Mouse (Mus musculus): ENCODE data around the gene Adgrd1.

Gene Adgrd1

GRCm38 (mm10) chr5:129155902-129156311 is 59.4 kb downstream of the Adgrd1 start:
- DNase-seq (ENCODE audit: low spot score): no peak

GRCm38 (mm10) chr5:129161372-129162051 is 65.0 kb downstream of the Adgrd1 start:
- no peak for DNase-seq (ENCODE audit: low spot score)

- DNase-seq (ENCODE audit: low spot score): no peak
Measured at GRCm38 (mm10) chr5:129163416-129163815, 66.9 kb downstream of the Adgrd1 start.

- DNase-seq (ENCODE audit: low spot score): peak; percentile 24
Measured at GRCm38 (mm10) chr5:129164091-129164490, 67.5 kb downstream of the Adgrd1 start.

- no peak for DNase-seq (ENCODE audit: low spot score)
Measured at GRCm38 (mm10) chr5:129164911-129165584, 68.5 kb downstream of the Adgrd1 start.

GRCm38 (mm10) chr5:129165595-129165994 is 69.0 kb downstream of the Adgrd1 start:
- DNase-seq (ENCODE audit: low spot score): no peak

- no peak for DNase-seq (ENCODE audit: low spot score)
Measured at GRCm38 (mm10) chr5:129169090-129169489, 72.5 kb downstream of the Adgrd1 start.

GRCm38 (mm10) chr5:129169567-129169966 is 73.0 kb downstream of the Adgrd1 start:
- no peak for DNase-seq (ENCODE audit: low spot score)

- no peak for DNase-seq (ENCODE audit: low spot score)
Measured at GRCm38 (mm10) chr5:129172533-129172932, 76.0 kb downstream of the Adgrd1 start.

GRCm38 (mm10) chr5:129175925-129176324 is 79.4 kb downstream of the Adgrd1 start:
- no peak for DNase-seq (ENCODE audit: low spot score)

- peak; percentile 43 for DNase-seq (ENCODE audit: low spot score)
Measured at GRCm38 (mm10) chr5:129177697-129178511, 81.4 kb downstream of the Adgrd1 start.

- no peak for DNase-seq (ENCODE audit: low spot score)
Measured at GRCm38 (mm10) chr5:129179356-129179755, 82.8 kb downstream of the Adgrd1 start.

- DNase-seq (ENCODE audit: low spot score): no peak
Measured at GRCm38 (mm10) chr5:129179995-129180714, 83.6 kb downstream of the Adgrd1 start.

GRCm38 (mm10) chr5:129180715-129181228 is 84.2 kb downstream of the Adgrd1 start:
- no peak for DNase-seq (ENCODE audit: low spot score)

GRCm38 (mm10) chr5:129181450-129181849 is 84.9 kb downstream of the Adgrd1 start:
- DNase-seq (ENCODE audit: low spot score): no peak

GRCm38 (mm10) chr5:129182554-129182953 is 86.0 kb downstream of the Adgrd1 start:
- DNase-seq (ENCODE audit: low spot score): no peak

- no peak for DNase-seq (ENCODE audit: low spot score)
Measured at GRCm38 (mm10) chr5:129186260-129186659, 89.7 kb downstream of the Adgrd1 start.

GRCm38 (mm10) chr5:129186926-129187325 is 90.4 kb downstream of the Adgrd1 start:
- DNase-seq (ENCODE audit: low spot score): no peak

- no peak for DNase-seq (ENCODE audit: low spot score)
Measured at GRCm38 (mm10) chr5:129189071-129189470, 92.5 kb downstream of the Adgrd1 start.

GRCm38 (mm10) chr5:129190077-129190476 is 93.5 kb downstream of the Adgrd1 start:
- DNase-seq (ENCODE audit: low spot score): no peak

GRCm38 (mm10) chr5:129196501-129196900 is 100.0 kb downstream of the Adgrd1 start:
- DNase-seq (ENCODE audit: low spot score): no peak
